Mouse (Mus musculus) CD8-positive naive resting alpha-beta T cell, adult 2 months (primary cell): ENCODE measurements around the gene Nme8.

ENCODE experiments used
- DNase-seq, 2 experiments: peaks; one replicate each; pipeline ENCODE4 v3.0.0; 2022; ENCODE audit warnings: low read depth in 2 of 2, low spot score in 2 of 2

The Nme8 gene

GRCm38 (mm10) chr13:19643519-19643918 lies 54.1 kb downstream of the Nme8 start:
- DNase-seq, result no peak

- DNase-seq, result no peak
These were observed 57.3 kb downstream of the Nme8 start for GRCm38 (mm10) chr13:19640203-19640851.

- no peak for DNase-seq
These were observed 61.5 kb downstream of the Nme8 start for GRCm38 (mm10) chr13:19636131-19636530.

- DNase-seq, result no peak
These were observed 66.6 kb downstream of the Nme8 start for GRCm38 (mm10) chr13:19630768-19631709.

- no peak for DNase-seq
These were observed 71.1 kb downstream of the Nme8 start for GRCm38 (mm10) chr13:19626473-19626872.

GRCm38 (mm10) chr13:19624632-19625320 lies 72.8 kb downstream of the Nme8 start:
- DNase-seq, result no peak

- DNase-seq, result no peak
These were observed 74.2 kb downstream of the Nme8 start for GRCm38 (mm10) chr13:19623228-19623905.

GRCm38 (mm10) chr13:19622573-19623227 lies 74.9 kb downstream of the Nme8 start, which contains the start of gene Sfrp4:
TSS of gene Sfrp4 (plus strand) at chr13:19623104.
- DNase-seq, result no peak

- DNase-seq, result no peak
These were observed 78.2 kb downstream of the Nme8 start, which contains the start of gene Epdr1 for GRCm38 (mm10) chr13:19619216-19619927. TSS of gene Epdr1 (minus strand) at chr13:19619927.

- DNase-seq, result no peak
These were observed 78.8 kb downstream of the Nme8 start for GRCm38 (mm10) chr13:19618841-19619215.

GRCm38 (mm10) chr13:19618081-19618480 lies 79.5 kb downstream of the Nme8 start:
- DNase-seq, result no peak

GRCm38 (mm10) chr13:19614311-19614710 lies 83.3 kb downstream of the Nme8 start:
- no peak for DNase-seq

- DNase-seq, result no peak
These were observed 84.2 kb downstream of the Nme8 start for GRCm38 (mm10) chr13:19613426-19613825.

- DNase-seq, result no peak
These were observed 84.6 kb downstream of the Nme8 start for GRCm38 (mm10) chr13:19612963-19613362.

- no peak for DNase-seq
These were observed 85.2 kb downstream of the Nme8 start for GRCm38 (mm10) chr13:19612348-19612747.

- no peak for DNase-seq
These were observed 89.5 kb downstream of the Nme8 start for GRCm38 (mm10) chr13:19608120-19608519.

- no peak for DNase-seq
These were observed 92.7 kb downstream of the Nme8 start for GRCm38 (mm10) chr13:19604916-19605315.

GRCm38 (mm10) chr13:19603719-19604118 lies 93.9 kb downstream of the Nme8 start:
- no peak for DNase-seq

GRCm38 (mm10) chr13:19602531-19602930 lies 95.1 kb downstream of the Nme8 start:
- no peak for DNase-seq

GRCm38 (mm10) chr13:19599242-19599641 lies 98.4 kb downstream of the Nme8 start:
- no peak for DNase-seq
